Mouse (Mus musculus): ENCODE measurements around the gene 2210408I21Rik. TPM values are rescaled to one million over a fixed set of nuclear protein-coding genes. Genes with fewer than 3 reads are reported as not detected.

2210408I21Rik gene
- polyA plus RNA-seq, 1 experiment = 0.92 TPM

- no peaks in the 10 kb centered on the region for H3K4me1 ChIP-seq (ENCODE audit: control insufficient read depth, insufficient read depth, low read length)
- 30% methylated on average over 3 of the region's 3 CpGs for WGBS
- no peak overlapping the region for H3K27ac ChIP-seq (ENCODE audit: insufficient read depth, low read depth, low read length)
- H3K27me3 ChIP-seq (replicated peaks; ENCODE audit: control insufficient read depth, insufficient read depth, low read length) = no peaks in the 10 kb centered on the region
- no peaks in the 10 kb centered on the region for H3K36me3 ChIP-seq (ENCODE audit: control insufficient read depth, insufficient read depth, low read length)
- no peak overlapping the region for H3K4me3 ChIP-seq (ENCODE audit: insufficient read depth, low read depth, low read length)
- DNase-seq = no peak
- no peak for TF ChIP-seq CTCF (conservative IDR thresholded peaks at IDR 0.05; ENCODE audit: insufficient read depth, insufficient read length, low read depth, low read length)
- no peak for TF ChIP-seq POLR2A (IDR thresholded peaks at IDR 0.05; ENCODE audit: low read depth, low read length)
Observed at GRCm38 (mm10) chr13:77548386-77548695, 413.0 kb downstream of the 2210408I21Rik start.

GRCm38 (mm10) chr13:77548750-77549149 is 413.4 kb downstream of the 2210408I21Rik start:
- DNase-seq = no peak
- H3K27me3 ChIP-seq (replicated peaks; ENCODE audit: control insufficient read depth, insufficient read depth, low read length) = no peaks in the 10 kb centered on the region
- no peak overlapping the region for H3K4me3 ChIP-seq (ENCODE audit: insufficient read depth, low read depth, low read length)
- WGBS = 82% methylated on average over 4 of the region's 4 CpGs
- no peaks in the 10 kb centered on the region for H3K4me1 ChIP-seq (ENCODE audit: control insufficient read depth, insufficient read depth, low read length)
- H3K36me3 ChIP-seq (ENCODE audit: control insufficient read depth, insufficient read depth, low read length) = no peaks in the 10 kb centered on the region
- no peak overlapping the region for H3K27ac ChIP-seq (ENCODE audit: insufficient read depth, low read depth, low read length)
- TF ChIP-seq POLR2A (IDR thresholded peaks at IDR 0.05; ENCODE audit: low read depth, low read length) (no peak), CTCF (conservative IDR thresholded peaks at IDR 0.05; ENCODE audit: insufficient read depth, insufficient read length, low read depth, low read length) (no peak)

GRCm38 (mm10) chr13:77594011-77594410 is 458.7 kb downstream of the 2210408I21Rik start:
- TF ChIP-seq POLR2A (IDR thresholded peaks at IDR 0.05; ENCODE audit: low read depth, low read length) (no peak), CTCF (conservative IDR thresholded peaks at IDR 0.05; ENCODE audit: insufficient read depth, insufficient read length, low read depth, low read length) (no peak)
- Histone ChIP-seq H3K4me1 (ENCODE audit: control insufficient read depth, insufficient read depth, low read length) (no peaks in the 10 kb centered on the region), H3K27me3 (replicated peaks; ENCODE audit: control insufficient read depth, insufficient read depth, low read length) (no peaks in the 10 kb centered on the region), H3K36me3 (ENCODE audit: control insufficient read depth, insufficient read depth, low read length) (no peaks in the 10 kb centered on the region), H3K4me3 (ENCODE audit: insufficient read depth, low read depth, low read length) (no peak overlapping the region), H3K27ac (ENCODE audit: insufficient read depth, low read depth, low read length) (no peak overlapping the region)
- peak; percentile 24 for DNase-seq
- 49% methylated on average over 4 of the region's 4 CpGs for WGBS

GRCm38 (mm10) chr13:77615346-77615745 is 480.0 kb downstream of the 2210408I21Rik start:
- Histone ChIP-seq H3K4me1 (ENCODE audit: control insufficient read depth, insufficient read depth, low read length) (no peaks in the 10 kb centered on the region), H3K4me3 (ENCODE audit: insufficient read depth, low read depth, low read length) (no peak overlapping the region), H3K36me3 (ENCODE audit: control insufficient read depth, insufficient read depth, low read length) (no peaks in the 10 kb centered on the region), H3K27ac (ENCODE audit: insufficient read depth, low read depth, low read length) (no peak overlapping the region), H3K27me3 (replicated peaks; ENCODE audit: control insufficient read depth, insufficient read depth, low read length) (no peaks in the 10 kb centered on the region)
- 81% methylated on average over 2 of the region's 2 CpGs for WGBS
- DNase-seq = no peak
- TF ChIP-seq POLR2A (IDR thresholded peaks at IDR 0.05; ENCODE audit: low read depth, low read length) (no peak), CTCF (conservative IDR thresholded peaks at IDR 0.05; ENCODE audit: insufficient read depth, insufficient read length, low read depth, low read length) (no peak)

Other genes with a start within 250 kb of the 2210408I21Rik start
- gene Slf1, start 67 bp upstream of the 2210408I21Rik start, polyA plus RNA-seq (2012; rRNA removed) = 3.4 and 4.3 TPM in 2 replicates